8 mouse cellular contexts compared by ENCODE assay signal in the genomic region with DNA sequence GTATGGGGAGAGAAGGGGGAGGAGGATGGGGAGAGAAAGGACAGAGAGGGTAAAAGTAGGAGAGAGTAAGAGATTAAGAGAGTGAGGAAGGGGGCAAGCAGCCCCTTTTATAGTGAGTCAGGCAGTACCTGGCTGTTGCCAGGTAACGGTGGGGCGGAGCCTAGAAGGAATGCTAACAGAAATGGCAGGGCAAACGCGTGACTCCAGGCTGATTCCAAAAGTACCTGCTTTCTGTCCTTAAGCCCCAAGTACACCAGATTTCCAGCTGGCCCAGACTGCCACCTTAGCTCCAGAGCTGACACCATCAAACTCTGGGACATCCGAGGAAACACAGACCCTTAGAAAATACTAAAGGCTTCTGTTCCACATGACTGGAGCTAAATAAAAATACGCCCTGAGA. TPM values are rescaled to one million over a fixed set of nuclear protein-coding genes. Genes with fewer than 3 reads are reported as not detected.
DNase-seq lines count a peak whose midpoint lies in the region; ATAC-seq and TF ChIP-seq lines count a peak whose summit lies in the region.

No protein-coding gene starts in this region.

- no peak for TF ChIP-seq CTCF in liver, embryonic 14.5 days (IDR thresholded peaks at IDR 0.05; ENCODE audit: low read depth)

- 23% methylated on average over 6 of the region's 6 CpGs for WGBS in hindbrain, embryonic 16.5 days
- 35% methylated on average over 6 of the region's 6 CpGs for WGBS in liver, embryonic 14.5 days (ENCODE audit: insufficient replicate concordance)
- 20% methylated on average over 6 of the region's 6 CpGs for WGBS in stomach, embryonic 14.5 days

- H3K9me3 ChIP-seq in hindbrain, embryonic 16.5 days (ENCODE audit: control insufficient read depth, low read length): no peaks in the 10 kb centered on the region
- no peaks in the 10 kb centered on the region for H3K9me3 ChIP-seq in liver, embryonic 14.5 days (ENCODE audit: control insufficient read depth, low read length)
- H3K9me3 ChIP-seq in stomach, embryonic 14.5 days (ENCODE audit: control insufficient read depth, low read depth, low read length): no peaks in the 10 kb centered on the region

- peaks cover 18% of the 10 kb centered on the region for H3K4me1 ChIP-seq in hindbrain, embryonic 16.5 days (ENCODE audit: control insufficient read depth, insufficient read depth, low read depth, low read length)
- H3K4me1 ChIP-seq in liver, embryonic 14.5 days (replicated peaks; ENCODE audit: control insufficient read depth in 2 of 2, insufficient read depth in 2 of 2, low read length in 1 of 2): peaks cover 0 to 15% of the 10 kb centered on the region in 2 experiments; a peak in 2 of 4 replicates
- peaks cover 46% of the 10 kb centered on the region for H3K4me1 ChIP-seq in stomach, embryonic 14.5 days (ENCODE audit: control insufficient read depth, insufficient read depth, low read length)

- ATAC-seq in hindbrain, embryonic 16.5 days: no peak
- ATAC-seq in liver, embryonic 14.5 days (ENCODE audit: insufficient read depth): peak; percentile 44; the same call in 1 of the 2 replicates
- peak; percentile 48; the same call in 1 of the 2 replicates for ATAC-seq in stomach, embryonic 14.5 days (ENCODE audit: insufficient number of reproducible peaks, insufficient read depth, low FRiP score, low read depth)

- H3K4me2 ChIP-seq in hindbrain, embryonic 16.5 days (ENCODE audit: low read length): peak overlapping the region; percentile 33
- H3K4me2 ChIP-seq in liver, embryonic 14.5 days (ENCODE audit: low read depth): peak overlapping the region; percentile 45
- H3K4me2 ChIP-seq in stomach, embryonic 14.5 days (replicated peaks; ENCODE audit: low read depth, low read length): peak overlapping the region; percentile 40

- intact Hi-C loops in left cerebral cortex, postnatal 10 days (cut with DNase I): no loop called here

- no peak overlapping the region for H3K4me3 ChIP-seq in hindbrain, embryonic 16.5 days (ENCODE audit: low read length)
- H3K4me3 ChIP-seq in liver, embryonic 14.5 days (ENCODE audit: insufficient read depth in 1 of 2, low read depth in 2 of 2, low read length in 2 of 2): peak overlapping the region in 1 of 2 experiments; percentile 30; a peak in 2 of 4 replicates
- H3K4me3 ChIP-seq in stomach, embryonic 14.5 days (ENCODE audit: low read depth, low read length): 0 out of 2 replicates have a peak overlapping the region, but pooled peaks have one; percentile 6

- no peak overlapping the region for H3K27ac ChIP-seq in hindbrain, embryonic 16.5 days (ENCODE audit: low read depth, low read length)
- no peak overlapping the region for H3K27ac ChIP-seq in liver, embryonic 14.5 days
- peak overlapping the region; percentile 78 for H3K27ac ChIP-seq in stomach, embryonic 14.5 days (ENCODE audit: low read length)

- H3K9ac ChIP-seq in hindbrain, embryonic 16.5 days (ENCODE audit: low read depth, low read length): no peak overlapping the region
- H3K9ac ChIP-seq in liver, embryonic 14.5 days (replicated peaks): no peak overlapping the region
- no peak overlapping the region for H3K9ac ChIP-seq in stomach, embryonic 14.5 days (replicated peaks; ENCODE audit: low read depth, low read length)

- TF ChIP-seq EP300 in liver, embryonic 14.5 days (IDR thresholded peaks at IDR 0.05; ENCODE audit: low read depth): no peak

- H3K27me3 ChIP-seq in hindbrain, embryonic 16.5 days (replicated peaks; ENCODE audit: control insufficient read depth, insufficient read depth, low read length): no peaks in the 10 kb centered on the region
- H3K27me3 ChIP-seq in liver, embryonic 14.5 days (ENCODE audit: control insufficient read depth, insufficient read depth, low read length): no peaks in the 10 kb centered on the region
- no peaks in the 10 kb centered on the region for H3K27me3 ChIP-seq in stomach, embryonic 14.5 days (ENCODE audit: control insufficient read depth, insufficient read depth, low read length)

- H3K36me3 ChIP-seq in hindbrain, embryonic 16.5 days (ENCODE audit: control insufficient read depth, insufficient read depth, low read length): no peaks in the 10 kb centered on the region
- no peaks in the 10 kb centered on the region for H3K36me3 ChIP-seq in liver, embryonic 14.5 days (replicated peaks; ENCODE audit: control insufficient read depth, insufficient read depth, low read depth)
- no peaks in the 10 kb centered on the region for H3K36me3 ChIP-seq in stomach, embryonic 14.5 days (ENCODE audit: control insufficient read depth, insufficient read depth, low read length)

- DNase-seq in heart, adult 18-20 months: peak; percentile 43 to 65
- no peak for DNase-seq in heart, adult 8-10 months (ENCODE audit: low spot score)
- DNase-seq in cerebellum, adult 8-10 months: peak; percentile 53
- no peak for DNase-seq in liver, embryonic 14.5 days (ENCODE audit: low read depth in 3 of 3, low spot score in 3 of 3)
- DNase-seq in left cerebral cortex, postnatal 10 days (ENCODE audit: extremely low spot score in 1 of 2, low spot score in 2 of 2): no peak
- DNase-seq in spleen, postnatal 14 days (ENCODE audit: low spot score in 2 of 2): no peak

RNA-seq across cellular contexts. Expression of gene Ablim1, which starts 40.0 kb away (rescaled TPM):
- total RNA-seq in heart, adult 18-20 months (2021): 100 to 1,000 TPM; 384 to 401 TPM
- total RNA-seq in heart, adult 8-10 months (2022): 100 to 1,000 TPM; 450 to 472 (median 462) TPM
- 57.3 and 62.1 TPM in 2 replicates for polyA plus RNA-seq in hindbrain, embryonic 16.5 days (2015; fragmentation: Nextera tagmentation; extraction: Ambion mirVana)
- polyA plus RNA-seq in liver, embryonic 14.5 days (2012; rRNA removed): 2.8 and 3.0 TPM in 2 replicates
- 4.7 and 6.3 TPM in 2 replicates for polyA plus RNA-seq in liver, embryonic 14.5 days (2014; fragmentation: Nextera tagmentation; extraction: Ambion mirVana)
- 36.9 and 43.7 TPM in 2 replicates for polyA plus RNA-seq in stomach, embryonic 14.5 days (2014; fragmentation: Nextera tagmentation; extraction: Ambion mirVana)
- 100 to 1,000 TPM; 126 to 136 TPM for total RNA-seq in left cerebral cortex, postnatal 10 days (2021)

Comparison
In these comparisons a context has a peak if more than half of its experiments do, and no peak if none do; other contexts are left out.
1. DNase-seq: peak in heart, adult 18-20 months (2 of 2) and cerebellum, adult 8-10 months (single experiment); none in heart, adult 8-10 months (single experiment), liver, embryonic 14.5 days (0 of 3), left cerebral cortex, postnatal 10 days (0 of 2) and spleen, postnatal 14 days (0 of 2).
2. Peak in every context shown above with its lines, with median percentiles within 50 percentile points of each other: H3K4me2 ChIP-seq.